Mouse (Mus musculus) intestine, postnatal 0 days (tissue): ENCODE measurements around the gene St13. TPM values are rescaled to one million over a fixed set of nuclear protein-coding genes. Genes with fewer than 3 reads are reported as not detected.

Experiments
- ATAC-seq: fragments of 200-750 bp; cut with Nextera tagmentation; 2 replicates; pipeline ENCODE4 v1.8.0; 2017; ENCODE audit warnings: mild to moderate bottlenecking, moderate TSS enrichment, moderate library complexity
- H3K27ac ChIP-seq: fragments of 300-500 bp; sonication (generic); 2 replicates; pipeline ENCODE4 v1.5.1; 2014; ENCODE audit warnings: mild to moderate bottlenecking, low read depth, low read length, moderate library complexity
- H3K27me3 ChIP-seq: fragments of 300-500 bp; sonication (generic); replicated peaks from 2 replicates; pipeline ENCODE4 v1.6.1; 2014; ENCODE audit warnings: low read length, mixed read lengths; ENCODE audit not compliant: control insufficient read depth, insufficient read depth
- H3K36me3 ChIP-seq: fragments of 300-500 bp; sonication (generic); 2 replicates; pipeline ENCODE4 v1.6.1; 2014; ENCODE audit warnings: mild to moderate bottlenecking, moderate library complexity; ENCODE audit not compliant: control insufficient read depth, insufficient read depth
- H3K4me1 ChIP-seq: fragments of 300-500 bp; sonication (generic); replicated peaks from 2 replicates; pipeline ENCODE4 v1.6.1; 2014; ENCODE audit warnings: antibody characterized with exemption, low read length, mixed read lengths; ENCODE audit not compliant: control insufficient read depth, insufficient read depth
- H3K4me2 ChIP-seq: fragments of 300-500 bp; sonication (generic); replicated peaks from 2 replicates; pipeline ENCODE4 v1.6.1; 2014; ENCODE audit warnings: low read depth, mild to moderate bottlenecking, moderate library complexity
- H3K4me3 ChIP-seq: fragments of 300-500 bp; sonication (generic); 2 replicates; pipeline ENCODE4 v1.5.1; 2014; ENCODE audit warnings: low read depth, low read length
- H3K9ac ChIP-seq: fragments of 300-500 bp; sonication (generic); 2 replicates; pipeline ENCODE4 v1.6.1; 2014; ENCODE audit warnings: mild to moderate bottlenecking, low read depth, low read length
- H3K9me3 ChIP-seq: fragments of 300-500 bp; sonication (generic); 2 replicates; pipeline ENCODE4 v1.6.1; 2016; ENCODE audit warnings: mixed run types; ENCODE audit not compliant: control insufficient read depth
- CTCF ChIP-seq: sonication (generic); IDR thresholded peaks from 2 replicates; pipeline ENCODE4 v1.5.1; 2016; ENCODE audit warnings: low read depth, mild to moderate bottlenecking, control low read depth, antibody characterized with exemption, moderate library complexity
- WGBS: fragments of 180-500 bp; shearing (Covaris S2); extraction: QIAGEN DNeasy Blood & Tissue Kit; methylation state at CpG from one replicate; pipeline ENCODE4 v1.1.7; 2014; 5-methylcytosine and 5-hydroxymethylcytosine counted together
- polyA plus RNA-seq: library from polyadenylated mRNA; unstranded; fragments of >200 nt; fragmentation: Nextera tagmentation; extraction: Ambion mirVana; gene quantifications from 2 replicates; pipeline ENCODE4 v1.2.1, GENCODE M21; 2015

The St13 gene
- polyA plus RNA-seq, 1 experiment from 2014 or later, result 66.9 TPM

- Histone ChIP-seq H3K36me3 (no peaks in the 10 kb centered on the region), H3K4me2 (no peak overlapping the region), H3K9me3 (no peaks in the 10 kb centered on the region), H3K9ac (no peak overlapping the region), H3K27me3 (peaks cover 6% of the 10 kb centered on the region; the same call in 1 of the 2 replicates), H3K4me3 (no peak overlapping the region), H3K27ac (no peak overlapping the region), H3K4me1 (no peaks in the 10 kb centered on the region)
- 63% methylated on average over 3 of the region's 3 CpGs for WGBS
- 0 out of 2 replicates have a peak, but pooled peaks have one; percentile 52 for ATAC-seq
- TF ChIP-seq CTCF, result peak; percentile 82
These were observed 44.6 kb downstream of the St13 start for GRCm38 (mm10) chr15:81355146-81355761.

GRCm38 (mm10) chr15:81352638-81353037, 47.2 kb downstream of the St13 start:
- no peaks in the 10 kb centered on the region for H3K9me3 ChIP-seq
- 81% methylated on average over 1 of the region's 1 CpGs for WGBS
- TF ChIP-seq CTCF, result peak; percentile 67
- no peaks in the 10 kb centered on the region for H3K4me1 ChIP-seq
- no peak overlapping the region for H3K4me2 ChIP-seq
- peaks cover 5% of the 10 kb centered on the region; the same call in 1 of the 2 replicates for H3K27me3 ChIP-seq
- no peak overlapping the region for H3K4me3 ChIP-seq
- no peaks in the 10 kb centered on the region for H3K36me3 ChIP-seq
- ATAC-seq, result no peak
- H3K9ac ChIP-seq, result no peak overlapping the region
- no peak overlapping the region for H3K27ac ChIP-seq

GRCm38 (mm10) chr15:81350401-81350800, 49.5 kb downstream of the St13 start:
- no peak overlapping the region for H3K4me2 ChIP-seq
- peaks cover 2% of the 10 kb centered on the region; the same call in 1 of the 2 replicates for H3K27me3 ChIP-seq
- 74% methylated on average over 1 of the region's 1 CpGs for WGBS
- H3K9ac ChIP-seq, result no peak overlapping the region
- no peaks in the 10 kb centered on the region for H3K36me3 ChIP-seq
- H3K27ac ChIP-seq, result no peak overlapping the region
- no peak for TF ChIP-seq CTCF
- H3K4me1 ChIP-seq, result no peaks in the 10 kb centered on the region
- ATAC-seq, result no peak
- no peak overlapping the region for H3K4me3 ChIP-seq
- no peaks in the 10 kb centered on the region for H3K9me3 ChIP-seq

GRCm38 (mm10) chr15:81348366-81348765, 51.5 kb downstream of the St13 start:
- no peaks in the 10 kb centered on the region for H3K4me1 ChIP-seq
- no peaks in the 10 kb centered on the region for H3K36me3 ChIP-seq
- H3K9ac ChIP-seq, result no peak overlapping the region
- H3K4me2 ChIP-seq, result no peak overlapping the region
- H3K4me3 ChIP-seq, result no peak overlapping the region
- H3K27ac ChIP-seq, result no peak overlapping the region
- ATAC-seq, result no peak
- no peaks in the 10 kb centered on the region for H3K9me3 ChIP-seq
- H3K27me3 ChIP-seq, result no peaks in the 10 kb centered on the region
- 60% methylated on average over 2 of the region's 2 CpGs for WGBS
- TF ChIP-seq CTCF, result no peak

- 81% methylated on average over 2 of the region's 2 CpGs for WGBS
- TF ChIP-seq CTCF, result no peak
- no peak for ATAC-seq
These were observed 52.4 kb downstream of the St13 start for GRCm38 (mm10) chr15:81347466-81347865.

GRCm38 (mm10) chr15:81341426-81341825, 58.5 kb downstream of the St13 start:
- ATAC-seq, result no peak
- 90% methylated on average over 2 of the region's 2 CpGs for WGBS

More at GRCm38 (mm10) chr15:81347466-81347865, 52.4 kb downstream of the St13 start:
- Histone ChIP-seq H3K27me3 (no peaks in the 10 kb centered on the region), H3K27ac (no peak overlapping the region), H3K36me3 (0 out of 2 replicates have a peak, but pooled peaks cover 5% of the 10 kb centered on the region), H3K4me1 (no peaks in the 10 kb centered on the region), H3K4me3 (no peak overlapping the region), H3K9me3 (no peaks in the 10 kb centered on the region), H3K9ac (no peak overlapping the region), H3K4me2 (no peak overlapping the region)

More at GRCm38 (mm10) chr15:81341426-81341825, 58.5 kb downstream of the St13 start:
- Histone ChIP-seq H3K27ac (no peak overlapping the region), H3K4me1 (no peaks in the 10 kb centered on the region), H3K9me3 (no peaks in the 10 kb centered on the region), H3K27me3 (no peaks in the 10 kb centered on the region), H3K9ac (no peak overlapping the region), H3K36me3 (peaks cover 21% of the 10 kb centered on the region), H3K4me3 (no peak overlapping the region), H3K4me2 (no peak overlapping the region)
- no peak for TF ChIP-seq CTCF
